Mouse (Mus musculus): Measurements from ENCODE around the gene Arl1.
"Not testable (repeated sequence)": the region's sequence is repeated elsewhere in the genome, so short reads cannot be mapped to it uniquely, and the experiment has no call there.

The Arl1 gene

DNA sequence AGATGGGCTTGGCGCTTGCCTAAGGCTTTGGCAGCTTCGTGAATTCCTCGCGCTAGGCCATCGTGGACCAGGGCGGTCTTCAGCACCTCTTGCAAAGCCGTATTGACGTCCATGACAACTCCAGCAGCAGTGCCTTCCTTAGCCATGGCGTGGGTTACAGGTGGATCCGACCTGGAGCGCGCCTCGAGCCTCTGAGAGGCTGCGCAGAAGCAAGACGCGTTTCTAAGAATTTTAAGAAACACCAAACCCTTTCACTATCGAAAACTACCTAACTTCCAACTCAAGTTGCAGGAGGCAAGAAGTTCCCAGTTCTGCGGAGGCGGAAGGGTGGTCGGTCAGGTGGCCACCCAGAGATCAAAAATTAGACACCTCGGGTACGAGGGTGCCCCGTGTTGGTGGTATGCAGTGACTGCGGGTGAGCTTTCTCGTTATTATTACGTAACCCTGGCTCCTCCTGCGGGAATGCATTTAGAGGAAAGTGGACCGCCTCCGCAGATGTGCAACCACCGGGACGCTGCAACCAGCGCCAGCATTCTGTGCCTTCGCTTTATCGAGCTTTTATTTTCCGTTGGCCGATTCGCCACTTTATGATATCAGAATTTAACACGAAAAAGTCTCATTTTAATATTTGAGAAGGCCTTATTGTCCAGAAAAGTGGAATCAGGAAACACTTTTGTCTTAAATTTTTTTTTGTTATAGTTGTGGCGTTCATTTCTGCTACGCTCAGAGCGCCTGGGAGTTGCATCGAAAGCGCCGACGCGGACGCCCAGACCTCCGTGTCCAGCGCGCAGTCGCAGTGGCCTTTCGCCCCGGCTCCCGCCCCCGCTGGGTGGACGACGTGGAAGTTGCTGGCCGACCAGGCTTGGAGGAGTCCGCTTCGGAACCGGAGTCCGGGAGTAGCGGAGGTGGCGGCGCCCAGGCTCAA is at the start of gene Arl1:
TSS of gene Arl1 (plus strand) at position 288 of the 925 bp plus-strand sequence.
- peak; percentile 98 for DNase-seq (ENCODE audit: inconsistent ontology term)

DNA sequence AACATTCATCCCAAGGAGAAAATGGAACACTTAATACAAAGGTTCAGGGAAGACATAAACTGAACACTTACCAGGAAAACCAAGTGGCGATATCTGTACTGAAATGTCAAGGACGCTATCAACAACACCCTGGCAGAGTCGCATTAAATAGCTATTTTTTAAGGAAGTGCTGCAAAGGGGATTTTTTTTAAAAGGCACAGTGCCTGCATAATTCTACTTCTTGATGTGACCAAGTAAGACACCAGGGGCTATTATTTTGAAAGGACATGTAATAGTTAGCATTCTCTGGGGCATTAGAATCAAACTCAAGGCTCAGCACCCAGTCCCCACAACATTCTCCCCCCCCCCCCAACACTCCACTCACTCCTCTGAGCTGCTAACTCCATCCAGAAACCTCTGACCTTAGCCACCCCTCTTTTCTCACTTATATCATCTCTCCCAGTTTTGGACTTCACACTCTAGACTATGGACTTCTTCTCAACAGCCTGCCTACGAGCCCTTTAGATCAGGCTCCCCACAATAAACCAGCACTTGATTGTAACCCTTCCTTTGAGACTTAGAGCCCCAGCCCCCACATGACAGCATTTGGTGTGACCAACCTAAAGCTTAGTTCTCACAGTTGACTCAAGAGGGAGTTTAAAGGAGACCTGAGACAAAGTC is 47.6 kb upstream of the Arl1 start:
- DNase-seq (ENCODE audit: inconsistent ontology term): no peak

DNA sequence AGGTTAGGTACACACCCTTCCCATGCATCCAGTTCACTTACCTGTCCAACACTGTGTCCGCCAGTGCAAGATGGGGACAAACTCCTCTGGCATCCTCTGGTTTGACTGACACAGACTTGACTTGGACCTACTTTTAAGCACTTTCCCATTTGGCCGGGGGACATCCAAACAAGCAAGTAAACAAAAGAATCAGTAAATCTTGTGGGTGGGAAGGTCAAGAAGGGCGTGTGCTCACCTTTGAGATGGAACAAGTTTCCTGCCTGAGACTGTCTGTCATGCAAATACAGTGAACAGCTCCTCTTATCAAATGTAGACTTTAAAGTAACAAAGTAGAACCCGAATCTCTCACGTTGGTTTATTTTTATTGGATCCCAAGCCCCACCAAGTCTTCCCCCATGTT is 45.7 kb upstream of the Arl1 start, which contains the start of gene Spic:
TSS of gene Spic (minus strand) at position 91 of the 400 bp plus-strand sequence.
- DNase-seq (ENCODE audit: inconsistent ontology term): no peak

DNA sequence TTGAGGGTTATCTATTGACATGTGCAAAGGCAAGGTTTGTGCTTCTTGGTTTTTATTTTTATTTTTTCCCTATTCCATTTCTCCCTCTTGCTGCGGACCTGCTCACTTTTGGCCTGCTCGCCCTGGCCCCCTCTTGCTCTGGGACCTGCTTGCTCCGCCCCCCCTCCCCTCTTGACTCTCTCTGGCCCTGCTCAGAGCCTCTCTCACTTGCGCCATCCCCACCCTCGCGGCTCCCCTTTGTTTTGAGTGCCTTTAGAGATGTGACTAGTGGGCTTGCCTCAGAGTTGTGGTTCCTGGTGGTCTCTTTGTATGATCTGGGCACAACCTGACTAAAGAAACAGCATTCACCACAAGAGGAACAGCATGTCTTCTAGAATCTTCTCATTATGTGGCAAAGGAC is 29.7 kb upstream of the Arl1 start:
- no peak for DNase-seq (ENCODE audit: inconsistent ontology term)

DNA sequence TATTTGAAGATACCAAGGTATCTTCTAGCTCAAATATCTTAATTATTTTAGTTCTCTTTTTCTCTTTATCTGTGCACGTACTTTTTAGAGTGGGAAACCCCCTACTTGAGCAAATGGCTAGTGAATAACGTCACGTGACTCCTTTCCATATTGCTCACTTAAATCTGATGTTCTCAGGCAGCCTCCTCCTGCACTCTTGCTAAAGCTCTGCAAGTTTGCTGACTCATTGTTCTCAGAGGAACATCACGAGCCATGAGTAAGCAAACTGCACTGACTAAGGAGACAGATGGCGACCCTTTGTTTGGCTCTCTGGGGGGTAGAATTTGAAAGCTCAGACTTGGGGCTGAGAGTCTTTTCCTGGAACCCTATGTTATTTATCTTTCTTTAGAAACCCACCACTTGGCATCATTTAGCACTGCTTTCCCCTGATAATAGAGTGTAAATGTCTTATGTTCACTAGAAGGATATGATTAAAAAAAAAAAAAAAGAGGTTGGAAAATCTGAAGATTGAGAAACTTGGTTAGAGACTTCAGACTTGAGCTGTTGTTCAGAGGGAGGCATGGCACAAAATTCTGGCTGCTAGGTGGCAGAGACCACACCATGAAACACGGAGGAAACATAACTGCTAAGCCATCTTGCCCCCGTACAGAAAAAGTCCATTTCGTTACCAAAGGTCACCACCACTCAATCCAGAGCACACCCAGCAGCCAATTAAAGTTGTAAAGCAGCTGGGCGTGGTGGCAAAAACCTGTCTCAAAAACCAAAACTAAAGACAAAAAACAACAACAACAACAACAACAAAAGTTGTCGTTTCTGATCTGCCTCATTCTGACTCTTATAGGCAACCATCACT is 21.8 kb upstream of the Arl1 start:
- peak; percentile 26 for DNase-seq (ENCODE audit: inconsistent ontology term)

DNA sequence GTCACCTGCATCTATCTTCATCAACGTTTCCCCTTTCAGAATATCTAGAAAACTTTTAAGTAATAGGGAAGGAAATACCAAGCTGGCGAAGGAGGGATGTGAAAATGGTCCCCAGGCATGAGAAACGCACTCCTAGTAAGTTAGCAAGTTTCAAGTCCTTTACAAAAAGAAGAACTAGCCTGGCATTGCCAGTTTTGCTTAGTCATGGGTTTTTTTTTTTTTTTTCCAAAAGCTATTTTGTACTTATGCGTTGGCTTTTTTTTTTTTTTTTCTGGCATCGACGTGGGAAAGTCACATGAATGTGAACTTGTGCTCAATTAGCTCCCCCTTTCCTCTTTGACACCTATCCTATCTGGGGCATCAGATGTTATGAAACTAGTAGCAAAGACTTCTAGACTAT is 18.3 kb upstream of the Arl1 start:
- no peak for DNase-seq (ENCODE audit: inconsistent ontology term)

DNA sequence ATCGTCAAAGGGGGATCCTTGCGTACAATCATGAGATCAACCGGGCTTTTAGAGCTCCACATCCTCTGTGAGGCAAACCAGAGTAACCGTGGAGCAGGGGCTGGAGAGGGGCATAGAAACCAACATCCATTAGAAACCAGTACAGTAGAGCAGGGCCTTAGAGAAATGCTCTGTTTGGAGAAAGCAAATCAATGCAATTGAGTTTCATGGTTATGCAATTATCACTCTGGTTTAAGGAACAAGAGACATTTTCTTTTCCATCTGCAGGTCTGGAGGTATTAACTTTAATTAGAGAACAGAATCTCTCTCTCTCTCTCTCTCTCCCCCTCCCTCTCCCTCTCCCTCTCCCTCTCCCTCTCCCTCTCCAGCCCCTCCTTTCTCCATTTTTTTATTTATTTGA is 15.9 kb upstream of the Arl1 start:
- no peak for DNase-seq (ENCODE audit: inconsistent ontology term)

DNA sequence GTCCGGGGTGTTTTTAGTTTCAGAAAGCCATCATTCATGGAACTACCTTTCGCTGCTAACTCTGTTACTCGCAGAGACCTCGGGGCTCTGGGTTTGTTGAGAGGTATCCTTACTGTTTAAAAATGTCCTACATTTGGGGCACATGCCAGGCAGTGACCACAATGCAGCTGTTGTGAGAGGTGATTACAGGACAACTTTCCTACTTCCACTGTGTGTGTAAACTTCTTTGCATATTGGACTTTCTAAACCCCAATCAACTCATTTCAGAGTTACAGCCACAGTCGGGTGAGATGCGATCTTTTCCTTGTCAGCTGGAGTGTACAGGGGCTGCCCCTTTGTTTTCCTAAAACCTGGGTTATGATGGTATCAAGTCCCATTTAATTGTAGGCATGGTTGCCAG is 15.0 kb upstream of the Arl1 start:
- no peak for DNase-seq (ENCODE audit: inconsistent ontology term)

DNA sequence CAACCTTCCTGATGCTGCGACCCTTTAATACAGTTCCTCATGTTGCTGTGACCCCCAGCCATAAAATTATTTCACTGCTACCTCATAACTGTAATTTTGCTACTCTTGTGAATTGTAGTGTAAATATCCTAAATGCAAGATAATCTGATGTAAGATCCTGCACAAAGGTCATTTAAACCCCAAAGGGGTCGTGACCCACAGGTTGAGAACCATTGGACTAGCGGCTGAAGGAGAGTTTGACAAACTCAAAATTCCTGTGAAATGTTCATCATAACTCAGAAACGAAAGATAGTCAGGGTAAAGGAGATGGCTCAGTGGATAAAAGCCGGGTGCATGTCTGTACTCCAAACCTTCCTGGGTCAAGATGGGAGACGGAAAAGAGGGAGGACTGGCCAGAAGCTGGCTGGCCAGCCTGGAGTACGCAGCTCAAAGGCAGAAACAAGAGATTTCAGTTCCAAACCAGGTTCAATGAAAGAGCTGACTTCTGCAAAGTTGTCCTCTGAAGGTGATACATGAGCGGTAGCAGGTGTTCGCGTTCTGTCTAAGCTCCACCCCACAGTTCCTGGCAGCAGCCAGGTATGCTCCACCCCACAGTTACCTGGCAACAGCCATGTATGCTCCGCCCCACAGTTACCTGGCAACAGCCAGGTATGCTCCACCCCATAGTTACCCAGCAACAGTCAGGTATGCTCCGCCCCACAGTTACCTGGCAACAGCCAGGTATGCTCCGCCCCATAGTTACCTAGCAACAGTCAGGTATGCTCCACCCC is 13.5 kb upstream of the Arl1 start:
- no peak for DNase-seq (ENCODE audit: inconsistent ontology term)

DNA sequence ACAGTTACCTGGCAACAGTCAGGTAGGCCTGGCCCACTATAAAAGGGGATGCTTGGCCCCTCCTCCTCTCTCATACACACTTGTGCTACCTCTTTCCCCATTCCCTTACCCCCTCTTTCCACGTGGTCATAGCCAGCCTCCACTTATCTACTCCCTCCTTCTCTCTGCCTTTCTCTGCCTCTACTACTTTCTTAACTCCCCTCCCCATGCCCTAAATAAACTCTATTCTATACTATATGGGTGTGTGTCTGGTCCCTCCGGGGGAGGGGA is 13.0 kb upstream of the Arl1 start:
- no peak for DNase-seq (ENCODE audit: inconsistent ontology term)

DNA sequence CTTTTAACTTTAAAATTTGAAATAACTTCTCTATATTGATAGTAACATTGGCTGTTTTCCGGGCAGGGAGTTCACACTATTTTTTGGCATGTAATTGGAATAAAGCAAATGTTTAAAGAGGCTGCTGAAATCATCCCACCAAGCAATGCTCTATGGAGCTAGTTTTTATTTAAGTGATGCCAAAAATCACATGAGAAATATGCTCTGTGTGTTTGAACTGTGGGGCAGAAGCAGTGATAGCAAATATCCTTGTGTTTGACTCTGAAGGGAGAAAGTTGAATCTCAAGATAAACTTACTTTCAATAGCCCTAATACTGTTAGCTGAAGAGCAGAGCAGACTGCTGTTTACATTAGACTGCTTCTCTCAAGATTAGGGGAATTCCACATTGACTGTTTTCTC is 11.0 kb upstream of the Arl1 start:
- DNase-seq (ENCODE audit: inconsistent ontology term): no peak

DNA sequence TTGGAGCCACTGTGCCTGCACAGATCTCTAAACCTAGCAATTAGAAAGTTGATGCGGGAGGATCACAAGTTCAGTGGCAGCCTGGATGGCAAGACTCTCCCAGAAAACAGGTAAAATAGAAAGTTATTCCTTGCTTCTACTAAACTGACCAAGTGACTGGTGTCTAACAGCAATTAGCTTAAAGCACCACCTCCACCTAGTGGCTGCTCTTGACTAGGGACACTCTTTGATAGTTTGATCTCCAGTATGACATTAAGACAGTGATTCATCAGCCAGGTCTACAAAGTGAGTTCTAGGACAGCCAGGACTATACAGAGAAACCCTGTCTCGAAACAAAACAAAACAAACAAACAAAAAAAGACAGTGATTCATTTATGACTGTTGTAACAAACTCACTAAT is 5.3 kb upstream of the Arl1 start:
- peak; percentile 25 for DNase-seq (ENCODE audit: inconsistent ontology term)

DNA sequence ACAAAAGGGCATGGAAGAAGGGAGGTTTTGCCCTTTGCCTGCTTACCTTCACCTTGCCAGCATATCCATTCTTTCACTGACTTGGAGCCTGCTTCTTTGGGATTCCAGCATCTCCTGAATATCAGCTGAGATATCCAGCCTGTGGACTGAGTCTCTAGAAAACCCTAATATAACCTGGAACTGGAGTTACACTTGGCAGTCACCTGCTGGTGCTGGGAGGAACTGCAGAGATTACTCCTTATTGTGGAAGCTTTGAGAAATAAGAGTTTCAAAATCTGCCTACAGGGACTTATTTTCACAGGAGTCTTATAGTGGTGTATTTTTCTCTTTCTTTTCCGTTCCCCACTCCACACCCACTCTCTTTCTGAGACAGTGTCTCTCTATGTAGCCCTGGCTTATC is 3.5 kb upstream of the Arl1 start:
- no peak for DNase-seq (ENCODE audit: inconsistent ontology term)

DNA sequence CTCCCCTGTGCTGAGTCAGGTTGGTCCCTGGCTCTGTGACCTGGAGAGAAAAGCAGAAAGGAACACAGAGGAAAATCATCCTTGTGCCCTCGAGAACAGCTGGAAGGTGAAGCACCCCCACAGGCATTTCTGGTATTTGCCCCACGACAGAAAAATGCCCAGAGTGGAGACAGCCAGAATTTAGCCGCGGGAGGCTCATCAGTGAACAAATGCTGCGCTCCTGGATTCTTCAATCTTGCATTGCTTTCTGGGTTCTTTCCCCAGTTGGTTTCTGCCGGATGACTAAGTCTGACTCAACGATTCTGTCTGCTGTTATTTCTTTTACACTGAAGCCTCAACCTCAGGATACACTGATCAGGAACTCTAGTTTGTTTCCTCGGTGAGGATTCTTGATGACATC is 2.5 kb upstream of the Arl1 start:
- peak; percentile 85 for DNase-seq (ENCODE audit: inconsistent ontology term)

DNA sequence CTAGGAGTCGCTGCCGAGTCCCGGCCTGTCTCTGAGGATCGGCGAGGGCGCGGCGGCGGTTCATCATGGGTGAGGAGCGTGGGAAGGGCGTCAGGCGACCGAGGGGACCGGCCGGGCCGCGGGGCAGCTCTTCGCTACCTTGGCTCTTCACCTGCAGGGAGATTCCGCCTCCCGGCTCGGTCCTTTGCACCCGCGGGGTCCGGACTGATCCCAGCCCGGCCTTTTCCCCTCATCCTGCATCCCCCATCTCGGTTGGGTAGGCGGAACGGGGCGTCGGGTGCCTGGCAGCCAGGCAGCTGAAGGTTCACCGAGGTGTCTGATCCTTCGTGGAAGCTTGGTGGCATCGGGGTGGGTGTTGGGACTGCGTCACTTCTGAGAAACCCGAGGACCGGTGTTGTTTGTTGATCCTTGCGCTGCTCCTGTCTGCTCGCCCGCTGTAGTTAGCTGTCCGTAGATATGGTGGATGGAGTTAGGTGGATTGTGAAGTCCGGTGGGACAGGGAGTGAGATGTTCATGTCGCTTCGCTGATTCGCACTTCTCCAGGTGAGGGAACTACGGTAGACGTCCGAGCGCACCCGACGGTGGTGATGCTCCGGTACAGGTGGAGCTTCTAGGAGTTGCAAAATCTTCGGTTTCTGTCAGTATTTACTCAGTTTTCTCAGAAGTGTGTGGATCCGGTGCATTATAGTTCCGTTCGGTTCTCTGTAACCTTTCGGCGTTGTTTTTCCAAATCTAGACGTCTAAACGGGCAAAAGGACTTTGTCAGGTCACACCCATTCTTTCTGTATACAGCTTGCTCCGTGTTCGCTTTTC is 1.0 kb downstream of the Arl1 start:
- no peak for DNase-seq (ENCODE audit: inconsistent ontology term)

DNA sequence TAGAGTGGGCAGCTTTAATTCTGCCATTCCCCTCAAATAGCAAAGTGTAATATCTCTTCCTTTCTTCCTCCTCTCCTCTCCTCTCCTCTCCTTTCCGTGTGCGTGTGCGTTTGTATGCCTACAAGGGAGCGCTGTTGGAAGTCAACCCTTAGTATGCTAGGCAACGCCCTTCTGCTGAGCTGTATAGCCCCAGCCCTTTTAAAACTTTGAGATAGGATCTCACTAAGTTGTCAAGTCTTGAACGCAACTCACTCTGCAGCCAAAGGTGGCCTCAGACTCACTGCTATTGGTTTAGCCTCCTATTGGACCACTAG is 1.6 kb downstream of the Arl1 start:
- no peak for DNase-seq (ENCODE audit: inconsistent ontology term)

DNA sequence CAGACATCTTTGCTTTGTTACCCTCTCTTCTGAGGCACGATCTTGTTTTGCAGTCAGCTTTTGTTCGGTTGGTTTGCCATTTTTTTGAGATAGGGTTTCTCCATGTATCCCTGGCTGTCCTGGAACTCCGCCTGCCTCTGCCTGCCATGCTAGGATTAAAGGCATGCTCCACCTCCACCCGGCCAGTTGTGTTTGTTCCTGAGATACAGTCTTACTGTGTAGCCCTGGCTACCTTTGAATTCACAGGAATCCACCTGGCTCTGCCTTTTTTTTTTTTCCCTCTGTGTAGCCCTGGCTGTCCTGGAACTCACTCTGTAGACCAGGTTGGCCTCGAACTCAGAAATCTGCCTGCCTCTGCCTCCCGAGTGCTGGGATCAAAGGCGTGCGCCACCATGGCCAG is 8.4 kb downstream of the Arl1 start:
- DNase-seq (ENCODE audit: inconsistent ontology term): not testable (repeated sequence)

DNA sequence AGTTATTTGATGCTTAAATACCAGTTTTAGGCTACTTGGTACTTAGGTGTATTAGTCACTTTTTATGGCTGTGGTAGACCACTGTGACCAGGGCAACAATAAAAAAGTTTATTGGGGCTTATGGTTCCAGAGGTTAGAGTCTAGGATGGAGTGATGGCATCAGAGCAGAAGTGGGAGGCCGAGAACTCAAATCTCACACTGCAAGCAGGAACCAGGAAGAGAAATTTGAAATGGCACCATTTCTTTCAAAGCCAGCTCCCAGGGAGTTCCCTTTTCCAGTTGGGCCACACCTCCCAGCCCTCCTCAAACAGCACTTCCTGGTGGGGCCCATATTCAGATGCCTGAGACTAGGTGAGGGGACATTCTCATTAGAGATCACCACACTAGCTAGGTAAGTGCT is 9.2 kb downstream of the Arl1 start:
- DNase-seq (ENCODE audit: inconsistent ontology term): no peak

DNA sequence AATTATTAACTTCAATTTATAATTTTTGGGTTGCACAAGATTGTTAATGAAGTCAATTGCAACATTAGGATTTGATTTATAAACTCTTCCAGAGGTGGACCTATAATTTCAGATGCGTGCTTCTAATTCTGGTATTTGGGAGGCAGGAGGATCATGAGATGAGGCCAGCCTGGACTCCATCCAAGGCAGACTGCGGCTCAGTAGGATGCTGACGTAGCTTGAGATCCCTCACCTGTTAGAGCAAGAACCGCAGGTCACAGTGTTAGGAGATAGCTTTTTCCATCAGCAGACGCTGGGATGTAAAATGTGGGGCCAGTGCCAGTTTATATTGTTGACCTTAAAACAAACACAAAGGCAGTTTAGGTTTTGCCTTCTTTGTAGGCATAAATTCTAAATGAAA is 10.1 kb downstream of the Arl1 start:
- no peak for DNase-seq (ENCODE audit: inconsistent ontology term)

DNA sequence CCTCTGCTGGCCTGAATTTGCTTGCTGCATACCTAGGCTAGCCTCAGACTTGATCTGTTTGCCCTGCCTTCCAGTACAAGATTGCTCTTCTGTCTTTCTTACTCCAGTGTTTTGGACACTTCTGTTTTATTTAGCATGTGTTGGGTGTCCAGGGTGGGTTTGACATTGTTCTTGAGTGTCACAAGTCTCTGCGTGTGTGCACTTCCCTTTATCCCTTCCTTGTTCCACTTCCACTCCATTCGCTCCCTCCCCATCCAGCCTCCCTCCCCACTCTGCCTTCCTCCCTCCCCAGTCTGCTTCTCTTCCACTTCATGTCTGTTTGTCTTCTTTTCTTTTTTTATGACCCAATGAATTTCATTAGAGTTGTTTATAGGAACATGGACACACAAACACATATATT is 10.8 kb downstream of the Arl1 start:
- DNase-seq (ENCODE audit: inconsistent ontology term): no peak
